Mouse (Mus musculus) myocyte (in vitro differentiated cells): ENCODE measurements around the gene Trim26. TPM values are rescaled to one million over a fixed set of nuclear protein-coding genes. Genes with fewer than 3 reads are reported as not detected.

Experiments used
- H3K27me3 ChIP-seq: one replicate; pipeline ENCODE4 v1.6.1; 2011; ENCODE audit not compliant: control insufficient read depth, insufficient read depth, insufficient read length
- H3K36me3 ChIP-seq: one replicate; pipeline ENCODE4 v1.6.1; 2011; ENCODE audit not compliant: control insufficient read depth, insufficient read depth
- H3K4me2 ChIP-seq: one replicate; pipeline ENCODE4 v1.6.1; 2011; ENCODE audit warnings: low read depth, control low read depth
- H3K4me3 ChIP-seq: one replicate; pipeline ENCODE4 v1.5.1; 2011; ENCODE audit warnings: mild to moderate bottlenecking, control low read depth, moderate library complexity
- H3K79me2 ChIP-seq: one replicate; pipeline ENCODE4 v1.6.1; 2011; ENCODE audit not compliant: control insufficient read depth, insufficient read depth
- H3ac ChIP-seq: one replicate; pipeline ENCODE4 v1.6.1; 2011; ENCODE audit not compliant: control insufficient read depth, insufficient read length
- CEBPB ChIP-seq: IDR thresholded peaks from 2 replicates; pipeline ENCODE4 v1.6.1; 2011; ENCODE audit warnings: mild to moderate bottlenecking, moderate library complexity; ENCODE audit not compliant: poor library complexity, insufficient read depth, severe bottlenecking
- E2F4 ChIP-seq: IDR thresholded peaks from one replicate; pipeline ENCODE4 v1.6.1; 2011; ENCODE audit warnings: mild to moderate bottlenecking, control low read depth, moderate library complexity; ENCODE audit not compliant: insufficient read depth
- MAX ChIP-seq: IDR thresholded peaks from one replicate; pipeline ENCODE4 v1.6.1; 2011; ENCODE audit warnings: low read depth, mild to moderate bottlenecking, control low read depth
- MYOD1 ChIP-seq, 3 experiments: IDR thresholded peaks; one replicate each; pipeline ENCODE4 v1.6.1; 2011; ENCODE audit warnings: control low read depth in 2 of 3, low read depth in 2 of 3, mild to moderate bottlenecking in 2 of 3, moderate library complexity in 1 of 3; ENCODE audit not compliant: insufficient read length in 2 of 3, control insufficient read depth in 1 of 3
- MYOG ChIP-seq, 3 experiments: IDR thresholded peaks; one replicate each; pipeline ENCODE4 v1.6.1; 2011; ENCODE audit warnings: control low read depth in 2 of 3, low read depth in 2 of 3, mild to moderate bottlenecking in 2 of 3; ENCODE audit not compliant: insufficient read length in 2 of 3, control insufficient read depth in 1 of 3, insufficient read depth in 1 of 3
- POLR2A ChIP-seq: IDR thresholded peaks from one replicate; pipeline ENCODE4 v1.6.1; 2011; ENCODE audit warnings: low read depth, mild to moderate bottlenecking, control low read depth, moderate library complexity; ENCODE audit not compliant: insufficient read length
- POLR2AphosphoS2 ChIP-seq: IDR thresholded peaks from one replicate; pipeline ENCODE4 v1.6.1; 2011; ENCODE audit warnings: low read depth, control low read depth; ENCODE audit not compliant: insufficient read length
- REST ChIP-seq: IDR thresholded peaks from one replicate; pipeline ENCODE4 v1.6.1; 2011; ENCODE audit warnings: mild to moderate bottlenecking, control low read depth, moderate library complexity; ENCODE audit not compliant: insufficient read depth, insufficient read length
- SRF ChIP-seq: IDR thresholded peaks from one replicate; pipeline ENCODE4 v1.6.1; 2011; ENCODE audit warnings: low read depth; ENCODE audit not compliant: control insufficient read depth, insufficient read length
- TCF12 ChIP-seq: IDR thresholded peaks from one replicate; pipeline ENCODE4 v1.6.1; 2011; ENCODE audit warnings: mild to moderate bottlenecking, control low read depth; ENCODE audit not compliant: poor library complexity, insufficient read depth, severe bottlenecking
- TCF3 ChIP-seq: IDR thresholded peaks from one replicate; pipeline ENCODE4 v1.6.1; 2011; ENCODE audit warnings: low read depth, control low read depth; ENCODE audit not compliant: insufficient read length
- USF1 ChIP-seq: IDR thresholded peaks from one replicate; pipeline ENCODE4 v1.6.1; 2011; ENCODE audit warnings: low read depth, mild to moderate bottlenecking, control low read depth, moderate library complexity
- polyA plus RNA-seq: library from polyadenylated mRNA; unstranded; fragments of >200 nt; fragmentation: generic; extraction: Trizol; gene quantifications from one replicate; pipeline ENCODE4 v1.2.1, GENCODE M21; 2012; ENCODE audit warnings: missing spikeins

Gene Trim26
- polyA plus RNA-seq, 1 experiment: 17.1 TPM

- no peaks in the 10 kb centered on the region for H3K27me3 ChIP-seq
- no peak overlapping the region for H3K4me3 ChIP-seq
- no peaks in the 10 kb centered on the region for H3K79me2 ChIP-seq
- H3ac ChIP-seq: no peak overlapping the region
- peaks cover 8% of the 10 kb centered on the region for H3K36me3 ChIP-seq
- H3K4me2 ChIP-seq: no peak overlapping the region
- TF ChIP-seq MYOG (IDR thresholded peaks at IDR 0.05; ENCODE audit: control insufficient read depth in 1 of 3, insufficient read depth in 1 of 3, insufficient read length in 2 of 3, low read depth in 2 of 3) (no peak), CEBPB (no peak), TCF3 (no peak), MAX (no peak), REST (no peak), POLR2AphosphoS2 (no peak), POLR2A (no peak), MYOD1 (IDR thresholded peaks at IDR 0.05; ENCODE audit: control insufficient read depth in 1 of 3, insufficient read length in 2 of 3, low read depth in 2 of 3) (no peak), USF1 (no peak), E2F4 (no peak), SRF (no peak), TCF12 (no peak)
Observed at GRCm38 (mm10) chr17:36849992-36850391, 13.1 kb downstream of the Trim26 start.

GRCm38 (mm10) chr17:36851200-36851599 is 14.3 kb downstream of the Trim26 start:
- H3ac ChIP-seq: no peak overlapping the region

DNA sequence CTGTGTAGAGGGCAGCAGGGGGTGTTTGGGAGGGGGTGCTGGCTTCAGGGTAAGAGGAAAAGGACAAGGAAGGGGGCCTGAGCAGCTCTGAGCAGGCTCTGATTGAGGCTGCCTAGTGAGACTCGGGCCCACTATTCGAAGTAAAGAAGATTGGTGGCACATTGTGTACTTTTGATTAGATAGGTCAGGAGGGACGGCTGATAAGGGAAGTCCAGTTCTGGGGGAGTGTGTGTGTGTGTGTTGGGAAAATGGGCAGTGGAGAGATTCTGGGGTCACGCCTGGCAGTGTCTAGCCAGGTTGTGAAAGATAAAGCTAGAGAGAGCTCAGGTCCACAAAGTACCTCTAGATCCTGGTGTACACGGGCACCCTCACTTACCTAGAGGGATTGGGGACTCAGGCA is 14.7 kb downstream of the Trim26 start:
- no peak overlapping the region for H3ac ChIP-seq
- H3K27me3 ChIP-seq: no peaks in the 10 kb centered on the region
- H3K4me2 ChIP-seq: no peak overlapping the region
- H3K36me3 ChIP-seq: peaks cover 14% of the 10 kb centered on the region
- TF ChIP-seq TCF3 (no peak), CEBPB (no peak), USF1 (no peak), TCF12 (no peak), REST (no peak), POLR2AphosphoS2 (no peak), SRF (no peak), MAX (no peak)
- H3K79me2 ChIP-seq: no peaks in the 10 kb centered on the region
- no peak overlapping the region for H3K4me3 ChIP-seq

More at GRCm38 (mm10) chr17:36851200-36851599, 14.3 kb downstream of the Trim26 start:
- peaks cover 14% of the 10 kb centered on the region for H3K36me3 ChIP-seq
- H3K27me3 ChIP-seq: no peaks in the 10 kb centered on the region
- no peak overlapping the region for H3K4me2 ChIP-seq
- H3K4me3 ChIP-seq: no peak overlapping the region
- H3K79me2 ChIP-seq: no peaks in the 10 kb centered on the region
- TF ChIP-seq CEBPB (no peak), MYOG (IDR thresholded peaks at IDR 0.05; ENCODE audit: control insufficient read depth in 1 of 3, insufficient read depth in 1 of 3, insufficient read length in 2 of 3, low read depth in 2 of 3) (no peak), MYOD1 (IDR thresholded peaks at IDR 0.05; ENCODE audit: control insufficient read depth in 1 of 3, insufficient read length in 2 of 3, low read depth in 2 of 3) (no peak), TCF12 (no peak), USF1 (no peak), SRF (no peak), E2F4 (no peak), TCF3 (no peak), REST (no peak), POLR2AphosphoS2 (no peak), MAX (no peak), POLR2A (no peak)

- Histone ChIP-seq H3K27me3 (no peaks in the 10 kb centered on the region), H3K79me2 (no peaks in the 10 kb centered on the region), H3K36me3 (peaks cover 12% of the 10 kb centered on the region), H3ac (no peak overlapping the region), H3K4me3 (no peak overlapping the region), H3K4me2 (no peak overlapping the region)
- TF ChIP-seq MYOG (IDR thresholded peaks at IDR 0.05; ENCODE audit: control insufficient read depth in 1 of 3, insufficient read depth in 1 of 3, insufficient read length in 2 of 3, low read depth in 2 of 3) (no peak), REST (no peak), USF1 (no peak), TCF3 (no peak), SRF (no peak), TCF12 (no peak), MAX (no peak), MYOD1 (IDR thresholded peaks at IDR 0.05; ENCODE audit: control insufficient read depth in 1 of 3, insufficient read length in 2 of 3, low read depth in 2 of 3) (no peak), E2F4 (no peak), CEBPB (no peak), POLR2AphosphoS2 (no peak), POLR2A (no peak)
Observed at GRCm38 (mm10) chr17:36855484-36855883, 18.6 kb downstream of the Trim26 start.

DNA sequence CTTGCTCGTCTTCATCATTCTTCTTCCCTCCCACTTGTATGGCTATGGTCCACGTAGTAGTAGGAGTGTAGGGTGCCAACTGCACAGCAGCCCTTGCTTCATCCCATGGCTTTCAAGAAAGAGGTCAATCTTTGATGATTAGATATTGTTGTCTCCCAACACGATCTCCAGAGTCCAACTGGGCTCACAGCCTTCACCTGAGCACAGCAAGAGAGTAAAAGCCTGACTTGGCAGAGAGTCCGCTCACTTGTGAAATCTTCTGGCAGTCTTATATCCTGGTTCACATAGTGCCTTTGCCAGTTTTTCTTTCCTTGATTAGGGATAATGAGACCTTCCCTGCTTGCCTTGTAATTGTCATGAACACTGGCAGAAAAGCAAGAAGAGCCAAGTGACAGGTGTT is 19.3 kb downstream of the Trim26 start:
- no peak overlapping the region for H3K4me2 ChIP-seq
- peaks cover 12% of the 10 kb centered on the region for H3K36me3 ChIP-seq
- no peaks in the 10 kb centered on the region for H3K79me2 ChIP-seq
- no peak overlapping the region for H3K4me3 ChIP-seq
- H3K27me3 ChIP-seq: no peaks in the 10 kb centered on the region
- TF ChIP-seq POLR2A: no peak
- TF ChIP-seq MYOD1 (IDR thresholded peaks at IDR 0.05; ENCODE audit: control insufficient read depth in 1 of 3, insufficient read length in 2 of 3, low read depth in 2 of 3): no peak
- TF ChIP-seq E2F4: no peak
- no peak for TF ChIP-seq MAX
- no peak for TF ChIP-seq REST
- TF ChIP-seq CEBPB: no peak
- TF ChIP-seq MYOG (IDR thresholded peaks at IDR 0.05; ENCODE audit: control insufficient read depth in 1 of 3, insufficient read depth in 1 of 3, insufficient read length in 2 of 3, low read depth in 2 of 3): no peak
- TF ChIP-seq TCF12: no peak
- no peak for TF ChIP-seq POLR2AphosphoS2
- TF ChIP-seq SRF: no peak
- TF ChIP-seq TCF3: no peak
- no peak for TF ChIP-seq USF1
- no peak overlapping the region for H3ac ChIP-seq
